Comparison of ENCODE assay signal across 7 mouse cellular contexts in the genomic region with DNA sequence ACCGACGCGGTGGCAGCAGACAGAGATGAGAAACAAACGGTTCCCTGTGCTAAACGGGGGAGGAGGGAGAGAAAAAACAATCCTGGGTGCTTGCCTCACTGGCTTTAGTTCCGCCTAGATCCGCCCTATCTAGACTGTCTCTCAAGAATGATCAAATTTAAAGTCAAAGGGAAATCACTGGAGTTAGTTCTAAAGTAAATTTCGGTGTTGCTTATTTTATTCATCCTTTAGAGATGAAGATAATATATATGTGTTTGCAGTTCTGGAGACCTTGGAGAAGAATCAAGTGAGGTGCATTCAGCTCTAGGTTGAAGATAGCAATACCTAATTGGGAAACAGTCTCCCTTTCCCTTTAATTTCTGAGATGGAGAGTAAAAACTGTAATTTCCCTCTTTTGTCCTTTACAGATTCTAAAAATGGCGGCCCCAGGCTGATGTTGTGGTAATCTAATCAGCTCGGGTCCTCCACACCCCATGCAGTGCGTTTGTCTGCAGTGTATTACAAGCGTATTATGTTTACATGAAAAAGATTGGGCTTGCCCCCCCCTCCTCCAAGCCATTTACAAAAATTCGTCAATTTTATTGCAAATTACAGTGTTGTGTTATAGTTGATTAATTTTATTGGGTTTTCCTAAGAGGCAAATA. TPM values are rescaled to one million over a fixed set of nuclear protein-coding genes. Genes with fewer than 3 reads are reported as not detected.
DNase-seq lines count a peak whose midpoint lies in the region.

No protein-coding gene starts in this region.

- WGBS in hindbrain, embryonic 10.5 days: under 1% methylated on average over 13 of the region's 13 CpGs

- H3K9me3 ChIP-seq in hindbrain, embryonic 10.5 days: no peaks in the 10 kb centered on the region

- H3K4me3 ChIP-seq in hindbrain, embryonic 10.5 days: peak overlapping the region; percentile 86

- H3K27ac ChIP-seq in hindbrain, embryonic 10.5 days: peak overlapping the region; percentile 100

- H3K36me3 ChIP-seq in hindbrain, embryonic 10.5 days: no peaks in the 10 kb centered on the region

- H3K27me3 ChIP-seq in hindbrain, embryonic 10.5 days (ENCODE audit: insufficient read depth, poor library complexity, severe bottlenecking): no peaks in the 10 kb centered on the region

- DNase-seq in spleen, postnatal 4 days (ENCODE audit: low spot score in 2 of 2): peak; percentile 25 to 61
- no peak for DNase-seq in spleen, adult 12 weeks (ENCODE audit: low spot score)
- DNase-seq in cerebellum, adult 9-10 months: peak; percentile 68
- peak; percentile 35 for DNase-seq in hindbrain, embryonic 10.5 days (ENCODE audit: low spot score)
- peak; percentile 47 for DNase-seq in lung, postnatal 36 days
- DNase-seq in thymus, postnatal 25 days: peak; percentile 30
- no peak for DNase-seq in frontal cortex, postnatal 10 days (ENCODE audit: low spot score in 2 of 2)

- H3K4me1 ChIP-seq in hindbrain, embryonic 10.5 days (replicated peaks): peaks cover 25% of the 10 kb centered on the region

RNA-seq across cellular contexts. Expression of gene Kmt2e, which starts 1.4 kb away (rescaled TPM):
- polyA plus RNA-seq in hindbrain, embryonic 10.5 days (2016; fragmentation: Nextera tagmentation; extraction: Ambion mirVana): 92.9 and 96.0 TPM in 2 replicates

Comparison
In these comparisons a context has a peak if more than half of its experiments do, and no peak if none do; other contexts are left out.
1. DNase-seq: peak in spleen, postnatal 4 days (2 of 2), cerebellum, adult 9-10 months (single experiment), hindbrain, embryonic 10.5 days (single experiment), lung, postnatal 36 days (single experiment) and thymus, postnatal 25 days (single experiment); none in spleen, adult 12 weeks (single experiment) and frontal cortex, postnatal 10 days (0 of 2).